Mouse (Mus musculus) testis, adult 2 months (tissue): Measurements from ENCODE around the gene Lrrc45.
"Not testable (repeated sequence)": the region's sequence is repeated elsewhere in the genome, so short reads cannot be mapped to it uniquely, and the experiment has no call there.

Experiments used
- CTCF ChIP-seq: fragments of 200-500 bp; IDR thresholded peaks from 2 replicates; pipeline ENCODE4 v1.5.1; 2012; ENCODE audit warnings: low read depth, mild to moderate bottlenecking, inconsistent platforms, low read length, moderate library complexity; ENCODE audit not compliant: control insufficient read depth, insufficient read depth, insufficient replicate concordance
- POLR2A ChIP-seq: fragments of 200-500 bp; IDR thresholded peaks from 2 replicates; pipeline ENCODE4 v1.6.1; 2012; ENCODE audit warnings: low read depth, mild to moderate bottlenecking, inconsistent platforms, low read length, moderate library complexity; ENCODE audit not compliant: control insufficient read depth

DNA sequence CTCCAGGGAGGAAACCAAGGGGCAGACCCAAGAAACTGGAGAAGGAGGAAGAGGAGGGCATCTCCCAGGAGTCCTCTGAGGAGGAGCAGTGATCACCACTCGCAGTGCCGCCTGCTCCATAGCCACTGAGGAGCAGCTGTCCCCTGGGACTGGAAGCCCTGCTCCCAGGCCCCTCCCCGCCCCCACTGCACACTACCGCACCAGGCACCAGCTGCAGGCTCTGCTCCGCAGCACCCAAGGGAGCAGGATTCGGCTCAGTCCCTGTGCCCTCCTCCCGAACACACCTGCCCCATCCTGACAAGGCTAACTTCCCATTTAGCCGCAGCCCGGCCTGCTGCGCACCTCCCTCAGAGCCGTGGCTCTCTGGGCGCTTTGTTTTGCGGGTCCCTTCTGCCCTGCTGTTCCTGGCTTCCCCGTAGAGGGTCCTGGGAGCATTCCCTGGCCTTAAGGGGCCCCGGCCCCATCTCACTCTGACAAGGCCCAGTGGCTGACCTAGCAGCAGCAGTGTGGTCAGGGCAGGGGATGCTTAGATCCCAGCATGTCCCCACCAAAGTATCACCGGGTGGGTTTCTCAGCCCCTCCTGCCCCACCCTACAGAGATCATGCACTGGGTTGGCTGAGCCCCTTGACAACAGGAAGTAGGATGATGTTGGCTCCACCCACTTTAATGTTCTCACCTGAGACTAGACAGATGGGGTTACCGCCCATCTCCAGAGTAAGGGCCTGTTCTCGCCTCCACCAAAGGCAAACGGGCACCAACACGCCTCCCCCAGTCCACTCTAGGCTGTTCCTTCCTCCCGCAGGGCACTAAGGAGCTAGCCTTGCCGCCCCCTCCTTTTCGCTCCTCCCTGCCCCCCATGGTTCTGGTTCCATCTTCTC, 49.6 kb downstream of the Lrrc45 start:
- TF ChIP-seq POLR2A, CTCF: not testable (repeated sequence)
